ENCODE assay signal across 8 mouse cellular contexts in genomic region chr5:139908243-139908810, GRCm38 (mm10). TPM values are rescaled to one million over a fixed set of nuclear protein-coding genes. Genes with fewer than 3 reads are reported as not detected.
A peak's percentile ranks its signal among the peaks of the same experiment; 100 is the strongest.
DNase-seq lines count a peak whose midpoint lies in the region; ATAC-seq and TF ChIP-seq lines count a peak whose summit lies in the region.

No protein-coding gene starts in this region.

- H3K9ac ChIP-seq in kidney, embryonic 15.5 days = peak overlapping the region; percentile 48
- H3K9ac ChIP-seq in forebrain, postnatal 0 days = peak overlapping the region; percentile 68
- H3K9ac ChIP-seq in limb, embryonic 11.5 days (ENCODE audit: low read length) = peak overlapping the region; percentile 54

- H3K79me2 ChIP-seq in myocyte (ENCODE audit: control insufficient read depth, insufficient read depth) = no peaks in the 10 kb centered on the region

- H3K4me2 ChIP-seq in kidney, embryonic 15.5 days = peak overlapping the region; percentile 97
- peak overlapping the region; percentile 97 for H3K4me2 ChIP-seq in forebrain, postnatal 0 days (ENCODE audit: low read depth)
- H3K4me2 ChIP-seq in limb, embryonic 11.5 days (ENCODE audit: low read depth, severe bottlenecking) = peak overlapping the region; percentile 94
- H3K4me2 ChIP-seq in myocyte (ENCODE audit: low read depth) = peak overlapping the region; percentile 65

- no peaks in the 10 kb centered on the region for H3K36me3 ChIP-seq in kidney, embryonic 15.5 days
- H3K36me3 ChIP-seq in forebrain, postnatal 0 days (ENCODE audit: insufficient read depth) = no peaks in the 10 kb centered on the region
- H3K36me3 ChIP-seq in limb, embryonic 11.5 days (ENCODE audit: control insufficient read depth, insufficient read depth, low read length) = no peaks in the 10 kb centered on the region
- no peaks in the 10 kb centered on the region for H3K36me3 ChIP-seq in myocyte (ENCODE audit: control insufficient read depth, insufficient read depth)

- DNase-seq in kidney, adult 11 months = no peak
- peak; percentile 43 for DNase-seq in adrenal gland, postnatal 25 days
- DNase-seq in forebrain, postnatal 0 days = peak; percentile 28
- DNase-seq in limb, embryonic 11.5 days (ENCODE audit: low spot score) = no peak
- DNase-seq in natural killer cell, adult 2 months (ENCODE audit: low spot score in 2 of 2) = no peak
- no peak for DNase-seq in right cerebral cortex, adult 2 months (ENCODE audit: low spot score in 2 of 2)

- H3K27me3 ChIP-seq in kidney, embryonic 15.5 days = peaks cover 92% of the 10 kb centered on the region
- peaks cover 40% of the 10 kb centered on the region for H3K27me3 ChIP-seq in forebrain, postnatal 0 days (ENCODE audit: insufficient read depth, low read length)
- peaks cover 74% of the 10 kb centered on the region for H3K27me3 ChIP-seq in limb, embryonic 11.5 days (ENCODE audit: control insufficient read depth, insufficient read depth, low read length)
- H3K27me3 ChIP-seq in myocyte (ENCODE audit: control insufficient read depth, insufficient read depth, insufficient read length) = peaks cover 60% of the 10 kb centered on the region

- TF ChIP-seq POLR2A in myocyte (IDR thresholded peaks at IDR 0.05; ENCODE audit: insufficient read length, low read depth) = no peak

- H3K4me3 ChIP-seq in kidney, embryonic 15.5 days (replicated peaks) = peak overlapping the region; percentile 62
- H3K4me3 ChIP-seq in forebrain, postnatal 0 days (ENCODE audit: low read depth, low read length) = peak overlapping the region; percentile 75
- peak overlapping the region; percentile 56 for H3K4me3 ChIP-seq in limb, embryonic 11.5 days (ENCODE audit: low read depth, low read length)
- no peak overlapping the region for H3K4me3 ChIP-seq in myocyte

- H3K9me3 ChIP-seq in kidney, embryonic 15.5 days (replicated peaks) = 0 out of 2 replicates have a peak, but pooled peaks cover 3% of the 10 kb centered on the region
- no peaks in the 10 kb centered on the region for H3K9me3 ChIP-seq in forebrain, postnatal 0 days (ENCODE audit: low read length)
- H3K9me3 ChIP-seq in limb, embryonic 11.5 days (ENCODE audit: control insufficient read depth, low read length) = no peaks in the 10 kb centered on the region

- under 1% methylated on average over 74 of the region's 78 CpGs for WGBS in kidney, embryonic 15.5 days
- 2% methylated on average over 78 of the region's 78 CpGs for WGBS in forebrain, postnatal 0 days
- WGBS in limb, embryonic 11.5 days = under 1% methylated on average over 62 of the region's 78 CpGs

- H3K4me1 ChIP-seq in kidney, embryonic 15.5 days = peaks cover 63% of the 10 kb centered on the region
- peaks cover 8% of the 10 kb centered on the region for H3K4me1 ChIP-seq in forebrain, postnatal 0 days (ENCODE audit: insufficient read depth)
- peaks cover 26% of the 10 kb centered on the region for H3K4me1 ChIP-seq in limb, embryonic 11.5 days (ENCODE audit: control insufficient read depth, insufficient read depth, low read length)

- ATAC-seq in kidney, embryonic 15.5 days (replicated peaks; ENCODE audit: low FRiP score) = no peak
- peak; percentile 32 for ATAC-seq in forebrain, postnatal 0 days
- no peak for ATAC-seq in limb, embryonic 11.5 days (ENCODE audit: insufficient number of reproducible peaks, low FRiP score, low TSS enrichment, low read depth)

- peak overlapping the region; percentile 21 for H3ac ChIP-seq in myocyte (ENCODE audit: control insufficient read depth, insufficient read length)

- no peak overlapping the region for H3K27ac ChIP-seq in kidney, embryonic 15.5 days
- peak overlapping the region; percentile 62 for H3K27ac ChIP-seq in forebrain, postnatal 0 days (ENCODE audit: low read depth, low read length)
- H3K27ac ChIP-seq in limb, embryonic 11.5 days (replicated peaks; ENCODE audit: low read depth, low read length) = no peak overlapping the region

- TF ChIP-seq CTCF in forebrain, postnatal 0 days (IDR thresholded peaks at IDR 0.05; ENCODE audit: low read depth) = no peak

TF ChIP-seq in myocyte, 11 proteins besides CTCF, POLR2A, EP300 and RAD21:
- TF ChIP-seq SRF (IDR thresholded peaks at IDR 0.05; ENCODE audit: control insufficient read depth, insufficient read length, low read depth) (no peak), USF1 (IDR thresholded peaks at IDR 0.05; ENCODE audit: low read depth) (no peak), CEBPB (IDR thresholded peaks at IDR 0.05; ENCODE audit: insufficient read depth, poor library complexity, severe bottlenecking) (no peak), MAX (IDR thresholded peaks at IDR 0.05; ENCODE audit: low read depth) (no peak), TCF3 (IDR thresholded peaks at IDR 0.05; ENCODE audit: insufficient read length, low read depth) (no peak)

RNA-seq across cellular contexts. Expression of gene Elfn1, which starts 0.6 kb away (rescaled TPM):
- 0.26 and 0.41 TPM in 2 replicates for polyA plus RNA-seq in kidney, embryonic 15.5 days (2015; fragmentation: Nextera tagmentation; extraction: Ambion mirVana)
- 16.4 and 17.0 TPM in 2 replicates for total RNA-seq in adrenal gland, postnatal 25 days (2021)
- 17.2 and 28.9 TPM in 2 replicates for total RNA-seq in forebrain, postnatal 0 days (2014; rRNA removed)
- polyA plus RNA-seq in forebrain, postnatal 0 days (2015; fragmentation: Nextera tagmentation; extraction: Ambion mirVana) = 3.4 and 4.1 TPM in 2 replicates
- 0.07 and 0.08 TPM in 2 replicates for polyA plus RNA-seq in limb, embryonic 11.5 days (2014; fragmentation: Nextera tagmentation; extraction: Ambion mirVana)
- polyA plus RNA-seq in myocyte (2012; fragmentation: generic; extraction: Trizol) = 0.10 TPM

Comparison
In these comparisons a context has a peak if more than half of its experiments do, and no peak if none do; other contexts are left out.
1. DNase-seq: peak in adrenal gland, postnatal 25 days (single experiment) and forebrain, postnatal 0 days (single experiment); none in kidney, adult 11 months (single experiment), limb, embryonic 11.5 days (single experiment), natural killer cell, adult 2 months (0 of 2) and right cerebral cortex, adult 2 months (0 of 2).
2. Peak in every context shown above with its lines, with median percentiles within 50 percentile points of each other: H3K4me2 ChIP-seq and H3K9ac ChIP-seq.